Mouse (Mus musculus): ENCODE data around the gene Med13.

Gene Med13

GRCm38 (mm10) chr11:86356854-86357788, at the start of gene Med13:
Med13 (minus strand) TSS chr11:86357602.
- DNase-seq (ENCODE audit: low spot score in 2 of 2): peak in 1 of 2 experiments; percentile 38

- no peak for DNase-seq (ENCODE audit: low spot score in 2 of 2)
These were observed 47.2 kb upstream of the Med13 start for GRCm38 (mm10) chr11:86404590-86404989.

- no peak for DNase-seq (ENCODE audit: low spot score in 2 of 2)
These were observed 46.4 kb upstream of the Med13 start for GRCm38 (mm10) chr11:86403845-86404244.

- DNase-seq (ENCODE audit: low spot score in 2 of 2): no peak
These were observed 42.1 kb upstream of the Med13 start for GRCm38 (mm10) chr11:86399241-86400107.

- peak in 1 of 2 experiments; percentile 5 for DNase-seq (ENCODE audit: low spot score in 2 of 2)
These were observed 39.7 kb upstream of the Med13 start for GRCm38 (mm10) chr11:86396950-86397594.

GRCm38 (mm10) chr11:86396518-86396917, 39.1 kb upstream of the Med13 start:
- no peak for DNase-seq (ENCODE audit: low spot score in 2 of 2)

- peak; percentile 37 to 68 for DNase-seq (ENCODE audit: low spot score in 2 of 2)
These were observed 38.2 kb upstream of the Med13 start for GRCm38 (mm10) chr11:86395513-86396125.

GRCm38 (mm10) chr11:86395100-86395499, 37.7 kb upstream of the Med13 start:
- DNase-seq (ENCODE audit: low spot score in 2 of 2): no peak

- no peak for DNase-seq (ENCODE audit: low spot score in 2 of 2)
These were observed 34.3 kb upstream of the Med13 start for GRCm38 (mm10) chr11:86391687-86392086.

GRCm38 (mm10) chr11:86390308-86390707, 32.9 kb upstream of the Med13 start:
- peak in 1 of 2 experiments; percentile 13 for DNase-seq (ENCODE audit: low spot score in 2 of 2)

GRCm38 (mm10) chr11:86389506-86389905, 32.1 kb upstream of the Med13 start:
- DNase-seq (ENCODE audit: low spot score in 2 of 2): no peak

GRCm38 (mm10) chr11:86388821-86389480, 31.5 kb upstream of the Med13 start:
- no peak for DNase-seq (ENCODE audit: low spot score in 2 of 2)

GRCm38 (mm10) chr11:86387121-86387893, 29.9 kb upstream of the Med13 start:
- DNase-seq (ENCODE audit: low spot score in 2 of 2): no peak

GRCm38 (mm10) chr11:86386576-86386975, 29.2 kb upstream of the Med13 start:
- DNase-seq (ENCODE audit: low spot score in 2 of 2): no peak

- DNase-seq (ENCODE audit: low spot score in 2 of 2): no peak
These were observed 28.4 kb upstream of the Med13 start for GRCm38 (mm10) chr11:86385710-86386282.

GRCm38 (mm10) chr11:86384141-86384540, 26.7 kb upstream of the Med13 start:
- DNase-seq (ENCODE audit: low spot score in 2 of 2): no peak

- no peak for DNase-seq (ENCODE audit: low spot score in 2 of 2)
These were observed 25.2 kb upstream of the Med13 start for GRCm38 (mm10) chr11:86382520-86383157.

- peak in 1 of 2 experiments; percentile 6 for DNase-seq (ENCODE audit: low spot score in 2 of 2)
These were observed 24.2 kb upstream of the Med13 start for GRCm38 (mm10) chr11:86381478-86382091.
